Mouse (Mus musculus) myocyte (in vitro differentiated cells): ENCODE measurements around the gene Stk17b. TPM values are rescaled to one million over a fixed set of nuclear protein-coding genes. Genes with fewer than 3 reads are reported as not detected.

Source experiments
- H3K27me3 ChIP-seq: one replicate; pipeline ENCODE4 v1.6.1; 2011; ENCODE audit not compliant: control insufficient read depth, insufficient read depth, insufficient read length
- H3K36me3 ChIP-seq: one replicate; pipeline ENCODE4 v1.6.1; 2011; ENCODE audit not compliant: control insufficient read depth, insufficient read depth
- H3K4me2 ChIP-seq: one replicate; pipeline ENCODE4 v1.6.1; 2011; ENCODE audit warnings: low read depth, control low read depth
- H3K4me3 ChIP-seq: one replicate; pipeline ENCODE4 v1.5.1; 2011; ENCODE audit warnings: mild to moderate bottlenecking, control low read depth, moderate library complexity
- H3K79me2 ChIP-seq: one replicate; pipeline ENCODE4 v1.6.1; 2011; ENCODE audit not compliant: control insufficient read depth, insufficient read depth
- H3ac ChIP-seq: one replicate; pipeline ENCODE4 v1.6.1; 2011; ENCODE audit not compliant: control insufficient read depth, insufficient read length
- CEBPB ChIP-seq: IDR thresholded peaks from 2 replicates; pipeline ENCODE4 v1.6.1; 2011; ENCODE audit warnings: mild to moderate bottlenecking, moderate library complexity; ENCODE audit not compliant: poor library complexity, insufficient read depth, severe bottlenecking
- E2F4 ChIP-seq: IDR thresholded peaks from one replicate; pipeline ENCODE4 v1.6.1; 2011; ENCODE audit warnings: mild to moderate bottlenecking, control low read depth, moderate library complexity; ENCODE audit not compliant: insufficient read depth
- MAX ChIP-seq: IDR thresholded peaks from one replicate; pipeline ENCODE4 v1.6.1; 2011; ENCODE audit warnings: low read depth, mild to moderate bottlenecking, control low read depth
- MYOD1 ChIP-seq, 3 experiments: IDR thresholded peaks; one replicate each; pipeline ENCODE4 v1.6.1; 2011; ENCODE audit warnings: control low read depth in 2 of 3, low read depth in 2 of 3, mild to moderate bottlenecking in 2 of 3, moderate library complexity in 1 of 3; ENCODE audit not compliant: insufficient read length in 2 of 3, control insufficient read depth in 1 of 3
- MYOG ChIP-seq, 3 experiments: IDR thresholded peaks; one replicate each; pipeline ENCODE4 v1.6.1; 2011; ENCODE audit warnings: control low read depth in 2 of 3, low read depth in 2 of 3, mild to moderate bottlenecking in 2 of 3; ENCODE audit not compliant: insufficient read length in 2 of 3, control insufficient read depth in 1 of 3, insufficient read depth in 1 of 3
- POLR2A ChIP-seq: IDR thresholded peaks from one replicate; pipeline ENCODE4 v1.6.1; 2011; ENCODE audit warnings: low read depth, mild to moderate bottlenecking, control low read depth, moderate library complexity; ENCODE audit not compliant: insufficient read length
- POLR2AphosphoS2 ChIP-seq: IDR thresholded peaks from one replicate; pipeline ENCODE4 v1.6.1; 2011; ENCODE audit warnings: low read depth, control low read depth; ENCODE audit not compliant: insufficient read length
- REST ChIP-seq: IDR thresholded peaks from one replicate; pipeline ENCODE4 v1.6.1; 2011; ENCODE audit warnings: mild to moderate bottlenecking, control low read depth, moderate library complexity; ENCODE audit not compliant: insufficient read depth, insufficient read length
- SRF ChIP-seq: IDR thresholded peaks from one replicate; pipeline ENCODE4 v1.6.1; 2011; ENCODE audit warnings: low read depth; ENCODE audit not compliant: control insufficient read depth, insufficient read length
- TCF12 ChIP-seq: IDR thresholded peaks from one replicate; pipeline ENCODE4 v1.6.1; 2011; ENCODE audit warnings: mild to moderate bottlenecking, control low read depth; ENCODE audit not compliant: poor library complexity, insufficient read depth, severe bottlenecking
- TCF3 ChIP-seq: IDR thresholded peaks from one replicate; pipeline ENCODE4 v1.6.1; 2011; ENCODE audit warnings: low read depth, control low read depth; ENCODE audit not compliant: insufficient read length
- USF1 ChIP-seq: IDR thresholded peaks from one replicate; pipeline ENCODE4 v1.6.1; 2011; ENCODE audit warnings: low read depth, mild to moderate bottlenecking, control low read depth, moderate library complexity
- polyA plus RNA-seq: library from polyadenylated mRNA; unstranded; fragments of >200 nt; fragmentation: generic; extraction: Trizol; gene quantifications from one replicate; pipeline ENCODE4 v1.2.1, GENCODE M21; 2012; ENCODE audit warnings: missing spikeins

Gene Stk17b
- polyA plus RNA-seq, 1 experiment, result 28.4 TPM

DNA sequence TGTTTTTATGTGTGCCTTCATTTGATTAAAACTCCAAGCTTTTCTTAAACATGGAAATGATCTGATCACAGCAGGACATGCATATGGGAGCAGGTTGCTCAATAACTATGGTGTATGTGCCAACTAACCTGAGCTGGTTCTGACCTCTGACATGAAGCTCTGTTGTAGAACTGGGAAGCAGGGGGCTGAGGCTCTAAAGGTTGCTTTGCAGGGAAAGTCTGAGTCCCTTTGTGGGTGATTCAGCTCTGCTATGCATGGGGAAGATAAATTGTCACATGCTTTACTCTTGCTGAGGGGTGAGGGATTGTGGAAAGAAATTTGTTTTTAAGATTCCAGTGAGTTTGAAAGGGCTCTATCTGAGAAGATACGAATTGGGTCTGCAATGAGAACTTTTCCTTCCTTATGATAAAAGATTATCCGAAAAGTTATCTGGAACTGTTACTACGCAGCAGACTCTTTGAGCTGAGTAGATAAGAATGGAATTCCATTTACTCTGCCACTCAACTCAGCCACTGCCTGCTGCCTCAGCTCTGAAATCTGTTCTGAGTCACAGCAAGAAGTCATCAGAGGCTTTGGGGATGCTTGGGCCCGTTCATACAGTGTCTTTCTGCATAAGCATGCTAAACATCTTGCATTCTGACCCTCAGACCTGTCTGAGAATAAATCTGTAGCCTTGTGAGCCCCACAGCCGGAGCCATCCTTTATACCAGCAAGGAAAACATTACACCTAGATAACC, 56.4 kb downstream of the Stk17b start:
- Histone ChIP-seq H3K79me2 (no peaks in the 10 kb centered on the region), H3K4me3 (no peak overlapping the region), H3ac (no peak overlapping the region), H3K4me2 (no peak overlapping the region), H3K36me3 (no peaks in the 10 kb centered on the region), H3K27me3 (no peaks in the 10 kb centered on the region)
- TF ChIP-seq REST (no peak), TCF12 (no peak), SRF (no peak), TCF3 (no peak), CEBPB (no peak), MAX (no peak), USF1 (no peak), POLR2A (no peak), POLR2AphosphoS2 (no peak), MYOG (IDR thresholded peaks at IDR 0.05; ENCODE audit: control insufficient read depth in 1 of 3, insufficient read depth in 1 of 3, insufficient read length in 2 of 3, low read depth in 2 of 3) (no peak), MYOD1 (IDR thresholded peaks at IDR 0.05; ENCODE audit: control insufficient read depth in 1 of 3, insufficient read length in 2 of 3, low read depth in 2 of 3) (no peak), E2F4 (no peak)

DNA sequence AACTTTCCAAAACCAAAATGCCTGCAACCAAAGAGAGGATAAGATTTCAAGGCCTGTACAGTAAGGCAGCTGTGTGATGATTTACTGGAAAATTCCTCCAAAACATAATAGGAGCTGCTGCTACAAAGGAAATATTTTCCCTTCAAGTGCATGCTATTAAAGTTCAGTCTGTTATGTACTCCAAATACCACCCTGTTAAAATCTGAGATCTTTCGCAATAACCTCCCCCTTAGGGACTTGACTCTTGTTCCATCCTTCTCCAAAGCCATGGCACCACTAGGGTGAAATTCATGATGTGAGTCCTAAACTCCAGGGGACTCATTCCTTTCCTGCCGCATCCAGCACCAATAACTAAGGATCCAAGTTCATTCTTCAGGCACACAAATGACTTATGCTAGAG, 58.1 kb downstream of the Stk17b start:
- H3K4me3 ChIP-seq, result no peak overlapping the region
- no peaks in the 10 kb centered on the region for H3K79me2 ChIP-seq
- no peak overlapping the region for H3K4me2 ChIP-seq
- no peaks in the 10 kb centered on the region for H3K36me3 ChIP-seq
- no peak overlapping the region for H3ac ChIP-seq
- H3K27me3 ChIP-seq, result no peaks in the 10 kb centered on the region
- TF ChIP-seq MAX, result no peak
- peak; percentile 69 for TF ChIP-seq CEBPB
- TF ChIP-seq TCF3, result no peak

DNA sequence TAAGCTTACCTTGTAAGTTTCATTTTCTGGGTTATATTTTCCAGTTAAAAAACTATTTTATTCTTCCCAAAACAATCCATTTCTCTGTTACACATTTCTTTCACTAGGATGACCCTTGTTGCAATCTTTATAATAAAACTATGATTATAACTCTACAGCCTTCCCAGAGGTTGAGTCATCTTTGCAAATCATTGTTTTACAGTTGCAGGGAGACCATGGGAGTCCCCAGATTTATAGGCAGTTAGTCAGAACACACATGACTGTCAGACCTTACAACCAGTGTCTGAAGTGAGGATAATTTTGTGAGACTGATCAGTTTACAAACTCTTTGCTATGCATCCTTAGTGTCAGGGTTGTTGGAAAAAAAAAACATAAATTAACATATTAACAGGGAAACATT, 63.7 kb downstream of the Stk17b start:
- Histone ChIP-seq H3K4me3 (no peak overlapping the region), H3K27me3 (no peaks in the 10 kb centered on the region), H3K4me2 (peak overlapping the region; percentile 69), H3ac (no peak overlapping the region), H3K79me2 (no peaks in the 10 kb centered on the region), H3K36me3 (no peaks in the 10 kb centered on the region)
- TF ChIP-seq TCF12 (no peak), MYOD1 (IDR thresholded peaks at IDR 0.05; ENCODE audit: control insufficient read depth in 1 of 3, insufficient read length in 2 of 3, low read depth in 2 of 3) (no peak)

DNA sequence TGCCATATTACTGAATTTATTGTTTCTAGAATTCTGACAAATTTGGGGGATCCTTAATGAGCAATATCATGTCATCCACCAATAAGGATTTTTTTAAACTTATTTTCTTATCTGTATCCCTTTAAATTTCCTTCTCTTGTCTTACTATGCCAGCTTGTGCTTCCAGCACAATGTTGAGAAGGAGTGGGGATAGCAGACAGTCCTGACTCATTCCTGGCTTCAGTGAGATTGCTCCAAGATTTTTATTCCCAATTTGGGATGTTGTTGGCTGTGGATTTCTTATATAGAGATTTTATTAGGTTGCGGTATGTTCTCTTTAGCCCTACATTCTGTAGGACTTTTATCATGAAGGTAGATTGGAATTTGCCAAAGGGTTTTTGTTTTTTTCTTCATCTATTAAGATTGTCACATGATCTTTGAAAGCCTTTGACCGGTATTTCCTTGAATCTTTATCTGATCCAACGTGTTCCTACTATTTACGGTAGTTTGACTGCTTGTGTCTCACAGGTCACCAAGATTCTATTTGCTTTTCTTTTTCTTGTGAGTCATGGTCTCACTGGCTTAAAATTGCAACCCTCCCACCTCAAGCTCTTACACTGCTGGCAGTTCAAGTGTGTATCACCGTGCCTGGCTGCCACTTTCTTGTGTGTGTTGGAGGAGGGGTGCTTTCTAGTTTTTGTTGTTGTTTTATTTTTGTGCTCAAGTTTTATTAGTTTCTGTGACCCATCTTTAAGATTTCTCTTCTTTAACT, 64.2 kb downstream of the Stk17b start:
- Histone ChIP-seq H3K4me3 (no peak overlapping the region), H3ac (no peak overlapping the region), H3K36me3 (no peaks in the 10 kb centered on the region), H3K4me2 (peak overlapping the region; percentile 69), H3K79me2 (no peaks in the 10 kb centered on the region), H3K27me3 (no peaks in the 10 kb centered on the region)
- TF ChIP-seq REST (no peak), SRF (no peak), MYOG (IDR thresholded peaks at IDR 0.05; ENCODE audit: control insufficient read depth in 1 of 3, insufficient read depth in 1 of 3, insufficient read length in 2 of 3, low read depth in 2 of 3) (no peak), USF1 (peak; percentile 5)

DNA sequence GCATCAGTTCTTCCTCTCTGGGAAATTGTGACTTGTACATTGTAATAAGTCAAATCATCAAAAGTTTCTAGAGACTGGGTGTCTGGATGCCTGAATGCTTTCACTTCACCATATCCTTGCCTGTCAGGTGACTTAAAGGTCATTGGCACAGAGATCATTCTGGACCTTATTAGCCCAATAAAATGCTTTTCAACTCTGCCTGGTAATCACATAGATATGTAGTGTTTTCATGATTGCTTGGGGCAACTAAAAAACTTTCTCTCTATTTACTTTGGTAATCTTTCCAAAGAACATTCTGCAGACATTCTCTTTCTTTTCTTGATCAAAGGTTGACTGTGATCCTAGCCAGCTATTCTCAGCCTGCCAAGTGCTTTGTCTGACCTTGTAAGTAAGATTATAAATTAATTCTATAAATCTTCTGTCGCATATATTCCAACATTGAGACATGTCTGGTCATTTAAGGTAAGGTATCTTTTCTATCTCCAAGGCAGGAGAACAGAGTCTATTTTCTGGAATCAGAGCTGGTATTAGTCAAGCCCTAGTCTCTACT, 69.0 kb downstream of the Stk17b start:
- no peaks in the 10 kb centered on the region for H3K36me3 ChIP-seq
- H3K27me3 ChIP-seq, result no peaks in the 10 kb centered on the region
- H3K4me2 ChIP-seq, result no peak overlapping the region
- H3K79me2 ChIP-seq, result no peaks in the 10 kb centered on the region
- H3K4me3 ChIP-seq, result no peak overlapping the region
- no peak overlapping the region for H3ac ChIP-seq
- no peak for TF ChIP-seq TCF3
- TF ChIP-seq SRF, result no peak
- TF ChIP-seq POLR2A, result no peak
- TF ChIP-seq POLR2AphosphoS2, result no peak
- no peak for TF ChIP-seq USF1
- TF ChIP-seq MYOD1 (IDR thresholded peaks at IDR 0.05; ENCODE audit: control insufficient read depth in 1 of 3, insufficient read length in 2 of 3, low read depth in 2 of 3), result no peak
- no peak for TF ChIP-seq MAX
- TF ChIP-seq TCF12, result no peak
- no peak for TF ChIP-seq CEBPB
- TF ChIP-seq REST, result no peak
- no peak for TF ChIP-seq E2F4
- no peak for TF ChIP-seq MYOG (IDR thresholded peaks at IDR 0.05; ENCODE audit: control insufficient read depth in 1 of 3, insufficient read depth in 1 of 3, insufficient read length in 2 of 3, low read depth in 2 of 3)
